Mouse (Mus musculus): ENCODE data around the gene Pramel5. TPM values are rescaled to one million over a fixed set of nuclear protein-coding genes. Genes with fewer than 3 reads are reported as not detected.
"Not testable (repeated sequence)": the region's sequence is repeated elsewhere in the genome, so short reads cannot be mapped to it uniquely, and the experiment has no call there.

The Pramel5 gene
- polyA plus RNA-seq (2012; ENCODE audit: insufficient read depth, low replicate concordance), result not detected in 2 replicates

- H3K4me1 ChIP-seq; H3K36me3 ChIP-seq (replicated peaks; ENCODE audit: low read length); H3K27me3 ChIP-seq (replicated peaks); H3K9me3 ChIP-seq; H3K4me3 ChIP-seq (replicated peaks): not testable (repeated sequence)
These were observed at the start of gene Pramel5 for GRCm38 (mm10) chr4:144280388-144280787. TSS of gene Pramel5 (minus strand) at chr4:144280488.

GRCm38 (mm10) chr4:144329949-144330348 lies 49.7 kb upstream of the Pramel5 start, which contains the start of gene Gm13128:
TSS of gene Gm13128 (plus strand) at chr4:144330249.
- not testable (repeated sequence) for H3K36me3 ChIP-seq (replicated peaks; ENCODE audit: low read length); H3K4me1 ChIP-seq; H3K4me3 ChIP-seq (replicated peaks); H3K27me3 ChIP-seq (replicated peaks); H3K9me3 ChIP-seq

GRCm38 (mm10) chr4:144312666-144313460 lies 32.6 kb upstream of the Pramel5 start:
- H3K4me3 ChIP-seq (replicated peaks); H3K9me3 ChIP-seq; H3K4me1 ChIP-seq; H3K27me3 ChIP-seq (replicated peaks); H3K36me3 ChIP-seq (replicated peaks; ENCODE audit: low read length): not testable (repeated sequence)

- H3K27me3 ChIP-seq (replicated peaks); H3K4me1 ChIP-seq; H3K4me3 ChIP-seq (replicated peaks); H3K36me3 ChIP-seq (replicated peaks; ENCODE audit: low read length); H3K9me3 ChIP-seq: not testable (repeated sequence)
These were observed 19.1 kb upstream of the Pramel5 start for GRCm38 (mm10) chr4:144299414-144299813.

GRCm38 (mm10) chr4:144254768-144255167 lies 25.5 kb downstream of the Pramel5 start:
- H3K9me3 ChIP-seq; H3K4me3 ChIP-seq (replicated peaks); H3K4me1 ChIP-seq; H3K27me3 ChIP-seq (replicated peaks); H3K36me3 ChIP-seq (replicated peaks; ENCODE audit: low read length): not testable (repeated sequence)

Other genes with a start within 250 kb of the Pramel5 start
- gene Pramel4, start 221.4 kb downstream of the Pramel5 start, polyA plus RNA-seq (2012; ENCODE audit: insufficient read depth, low replicate concordance), result not detected in 2 replicates
- not detected in 2 replicates for gene Gm13102, start 174.0 kb downstream of the Pramel5 start, polyA plus RNA-seq (2012; ENCODE audit: insufficient read depth, low replicate concordance)
- not detected in 2 replicates for gene Oog3, start 117.8 kb downstream of the Pramel5 start, polyA plus RNA-seq (2012; ENCODE audit: insufficient read depth, low replicate concordance)
- not detected in 2 replicates for gene Oog2, start 89.8 kb downstream of the Pramel5 start, polyA plus RNA-seq (2012; ENCODE audit: insufficient read depth, low replicate concordance)
- not detected in 2 replicates for gene C87977, start 67.2 kb downstream of the Pramel5 start, polyA plus RNA-seq (2012; ENCODE audit: insufficient read depth, low replicate concordance)
- not detected in 2 replicates for gene Gm13128, start 49.8 kb upstream of the Pramel5 start, polyA plus RNA-seq (2012; ENCODE audit: insufficient read depth, low replicate concordance)
- not detected in 2 replicates for gene Gm13119, start 77.5 kb upstream of the Pramel5 start, polyA plus RNA-seq (2012; ENCODE audit: insufficient read depth, low replicate concordance)
- gene Pramef20, start 97.4 kb upstream of the Pramel5 start, polyA plus RNA-seq (2012; ENCODE audit: insufficient read depth, low replicate concordance), result not detected in 2 replicates
- gene Pramef12, start 128.0 kb upstream of the Pramel5 start, polyA plus RNA-seq (2012; ENCODE audit: insufficient read depth, low replicate concordance), result not detected in 2 replicates
- gene 1700012P22Rik, start 158.3 kb upstream of the Pramel5 start, polyA plus RNA-seq (2012; ENCODE audit: insufficient read depth, low replicate concordance), result not detected in 2 replicates
- gene Gm9944, start 172.8 kb upstream of the Pramel5 start, polyA plus RNA-seq (2012; ENCODE audit: insufficient read depth, low replicate concordance), result not detected in 2 replicates
- not detected in 2 replicates for gene Aadacl3, start 183.3 kb upstream of the Pramel5 start, polyA plus RNA-seq (2012; ENCODE audit: insufficient read depth, low replicate concordance)
- not detected in 2 replicates for gene 9430007A20Rik, start 239.3 kb upstream of the Pramel5 start, polyA plus RNA-seq (2012; ENCODE audit: insufficient read depth, low replicate concordance)

All from megakaryocyte, embryonic 14.5 days (primary cell).